Mouse (Mus musculus): ENCODE measurements around the gene Pxn. TPM values are rescaled to one million over a fixed set of nuclear protein-coding genes. Genes with fewer than 3 reads are reported as not detected.

Pxn gene
- 41.6 and 45.3 TPM in 2 replicates for polyA plus RNA-seq (2012; rRNA removed)

DNA sequence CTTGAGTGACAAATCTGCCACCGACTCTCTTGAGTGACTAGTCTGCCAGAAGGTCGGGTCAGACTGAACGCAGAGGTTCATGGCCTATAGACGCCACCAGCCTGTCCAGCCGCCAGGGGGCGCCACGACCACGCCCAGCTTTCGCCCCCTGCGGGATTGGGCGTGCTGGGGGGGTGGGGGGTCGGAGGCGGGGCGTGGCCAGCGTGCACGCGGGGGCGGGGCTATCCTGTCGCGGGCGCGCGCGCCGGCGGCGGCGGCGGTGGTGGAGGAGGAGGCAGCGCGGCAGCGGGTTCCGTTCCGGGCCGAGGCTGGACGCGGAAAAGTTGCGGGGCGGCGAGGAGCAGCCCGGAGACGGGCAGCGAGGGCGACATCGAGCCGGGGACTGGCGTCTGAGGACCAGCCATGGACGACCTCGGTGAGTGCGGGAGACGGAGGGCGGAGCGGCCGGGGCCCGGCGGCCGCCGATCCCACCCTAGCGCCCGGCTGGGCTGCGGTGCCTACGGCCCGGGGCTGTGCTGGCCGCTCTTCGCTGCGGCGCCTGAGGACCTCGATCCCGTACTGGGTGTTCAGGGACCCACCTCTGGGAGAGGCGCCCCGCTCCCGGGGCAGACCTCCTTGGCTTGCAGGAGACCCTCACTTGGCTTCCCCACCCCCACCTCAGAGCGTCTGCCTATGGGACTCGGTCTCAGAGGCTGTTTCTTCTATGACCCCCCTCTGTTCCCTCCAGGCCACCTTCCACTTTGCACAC is at the start of gene Pxn:
Pxn (plus strand) TSS at position 223 of the 748 bp plus-strand sequence.
- H3K4me3 ChIP-seq (ENCODE audit: insufficient read depth, low read length): peak within 1 kb of the TSS; percentile 64
- H3K27ac ChIP-seq (ENCODE audit: insufficient read depth, low read length): peak within 1 kb of the TSS; percentile 76
- H3K4me1 ChIP-seq (ENCODE audit: control insufficient read depth, insufficient read depth, low read length): peaks cover 1% of the 10 kb centered on the region; the same call in 1 of the 2 replicates
- TF ChIP-seq CTCF (IDR thresholded peaks at IDR 0.05; ENCODE audit: extremely low read depth, insufficient read depth, low read length) (peak; percentile 66), POLR2A (IDR thresholded peaks at IDR 0.05; ENCODE audit: extremely low read depth, insufficient read depth, low read length) (peak; percentile 47; the same call in 1 of the 2 replicates)

DNA sequence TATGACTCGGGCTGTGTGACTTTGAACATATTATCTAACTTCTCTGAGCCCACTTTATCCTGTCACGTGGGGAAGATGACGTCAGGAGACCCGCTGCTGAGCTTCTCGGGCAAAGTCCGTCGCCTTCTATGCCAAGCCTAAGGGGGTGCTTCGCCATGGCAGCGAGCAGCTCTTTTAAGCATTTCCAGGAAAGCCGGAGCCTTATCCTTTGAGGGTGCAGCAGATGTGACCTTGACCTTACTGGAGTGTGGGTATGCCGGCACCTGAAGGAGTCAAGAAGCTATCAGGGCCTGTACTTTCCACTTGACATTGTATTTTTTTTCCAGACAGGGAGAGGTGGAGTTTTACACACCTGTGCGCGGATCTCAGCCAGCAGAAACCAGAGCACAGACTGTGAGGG is 47.6 kb upstream of the Pxn start:
- no peak overlapping the region for H3K27ac ChIP-seq (ENCODE audit: insufficient read depth, low read length)
- H3K4me1 ChIP-seq (ENCODE audit: control insufficient read depth, insufficient read depth, low read length): no peaks in the 10 kb centered on the region
- TF ChIP-seq CTCF (IDR thresholded peaks at IDR 0.05; ENCODE audit: extremely low read depth, insufficient read depth, low read length) (no peak), POLR2A (IDR thresholded peaks at IDR 0.05; ENCODE audit: extremely low read depth, insufficient read depth, low read length) (no peak)
- no peak overlapping the region for H3K4me3 ChIP-seq (ENCODE audit: insufficient read depth, low read length)

GRCm38 (mm10) chr5:115464408-115465115 is 41.9 kb upstream of the Pxn start:
- Histone ChIP-seq H3K4me1 (ENCODE audit: control insufficient read depth, insufficient read depth, low read length) (no peaks in the 10 kb centered on the region), H3K27ac (ENCODE audit: insufficient read depth, low read length) (no peak overlapping the region), H3K4me3 (ENCODE audit: insufficient read depth, low read length) (no peak overlapping the region)
- TF ChIP-seq POLR2A (IDR thresholded peaks at IDR 0.05; ENCODE audit: extremely low read depth, insufficient read depth, low read length) (no peak), CTCF (IDR thresholded peaks at IDR 0.05; ENCODE audit: extremely low read depth, insufficient read depth, low read length) (no peak)

- no peak within 1 kb of the TSS for H3K27ac ChIP-seq (ENCODE audit: insufficient read depth, low read length)
- no peak within 1 kb of the TSS for H3K4me3 ChIP-seq (ENCODE audit: insufficient read depth, low read length)
- TF ChIP-seq CTCF (IDR thresholded peaks at IDR 0.05; ENCODE audit: extremely low read depth, insufficient read depth, low read length) (peak; percentile 15; the same call in 1 of the 2 replicates), POLR2A (IDR thresholded peaks at IDR 0.05; ENCODE audit: extremely low read depth, insufficient read depth, low read length) (no peak)
- no peaks in the 10 kb centered on the region for H3K4me1 ChIP-seq (ENCODE audit: control insufficient read depth, insufficient read depth, low read length)
These were observed 40.6 kb upstream of the Pxn start, which contains the start of gene Pla2g1b for GRCm38 (mm10) chr5:115465642-115466420. TSS of gene Pla2g1b (plus strand) at chr5:115466262.

DNA sequence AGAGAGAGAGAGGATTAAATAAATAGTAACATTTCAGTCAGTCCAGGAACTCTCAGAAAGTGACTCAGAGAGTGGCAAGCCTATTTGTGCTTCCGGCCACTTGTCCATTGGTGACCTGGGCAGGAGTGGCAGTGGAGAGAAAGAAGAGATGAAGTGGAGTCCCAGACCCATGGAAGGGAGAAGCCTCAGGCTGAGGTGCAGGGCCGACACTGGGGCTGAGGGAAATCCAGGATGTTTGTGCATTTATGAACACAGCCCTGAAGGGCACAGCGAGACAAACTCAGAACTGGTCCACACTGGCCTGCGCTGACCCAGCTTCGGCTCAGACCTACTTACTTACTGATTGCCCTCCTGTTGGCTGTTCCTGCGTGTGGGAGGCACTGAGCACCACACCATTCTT is 36.7 kb upstream of the Pxn start:
- H3K4me1 ChIP-seq (ENCODE audit: control insufficient read depth, insufficient read depth, low read length): no peaks in the 10 kb centered on the region
- H3K4me3 ChIP-seq (ENCODE audit: insufficient read depth, low read length): no peak overlapping the region
- TF ChIP-seq POLR2A (IDR thresholded peaks at IDR 0.05; ENCODE audit: extremely low read depth, insufficient read depth, low read length) (no peak), CTCF (IDR thresholded peaks at IDR 0.05; ENCODE audit: extremely low read depth, insufficient read depth, low read length) (no peak)
- no peak overlapping the region for H3K27ac ChIP-seq (ENCODE audit: insufficient read depth, low read length)

GRCm38 (mm10) chr5:115470766-115471531 is 35.5 kb upstream of the Pxn start:
- TF ChIP-seq CTCF (IDR thresholded peaks at IDR 0.05; ENCODE audit: extremely low read depth, insufficient read depth, low read length) (peak; percentile 91), POLR2A (IDR thresholded peaks at IDR 0.05; ENCODE audit: extremely low read depth, insufficient read depth, low read length) (no peak)
- no peak overlapping the region for H3K27ac ChIP-seq (ENCODE audit: insufficient read depth, low read length)
- no peak overlapping the region for H3K4me3 ChIP-seq (ENCODE audit: insufficient read depth, low read length)
- no peaks in the 10 kb centered on the region for H3K4me1 ChIP-seq (ENCODE audit: control insufficient read depth, insufficient read depth, low read length)

DNA sequence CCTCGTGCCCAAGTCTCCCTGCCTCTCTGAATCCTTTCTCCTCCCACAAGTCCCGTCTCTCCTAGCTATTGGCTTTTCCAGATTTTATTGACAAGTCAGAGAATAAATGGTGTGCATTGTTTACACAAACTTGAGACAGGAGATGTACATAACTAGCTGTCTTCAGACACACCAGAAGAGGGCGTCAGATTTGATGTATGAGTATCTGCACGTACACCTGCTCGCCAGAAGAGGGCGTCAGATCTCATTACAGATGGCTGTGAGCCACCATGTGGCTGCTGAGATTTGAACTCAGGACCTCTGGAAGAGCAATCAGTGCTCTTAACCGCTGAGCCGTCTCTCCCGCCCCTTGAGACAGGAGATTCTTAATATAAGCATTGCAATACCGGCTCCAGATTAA is 33.3 kb upstream of the Pxn start:
- TF ChIP-seq CTCF (IDR thresholded peaks at IDR 0.05; ENCODE audit: extremely low read depth, insufficient read depth, low read length) (no peak), POLR2A (IDR thresholded peaks at IDR 0.05; ENCODE audit: extremely low read depth, insufficient read depth, low read length) (no peak)
- Histone ChIP-seq H3K27ac (ENCODE audit: insufficient read depth, low read length) (no peak overlapping the region), H3K4me1 (ENCODE audit: control insufficient read depth, insufficient read depth, low read length) (no peaks in the 10 kb centered on the region), H3K4me3 (ENCODE audit: insufficient read depth, low read length) (no peak overlapping the region)

GRCm38 (mm10) chr5:115474174-115474828 is 32.2 kb upstream of the Pxn start:
- H3K27ac ChIP-seq (ENCODE audit: insufficient read depth, low read length): no peak overlapping the region
- no peak overlapping the region for H3K4me3 ChIP-seq (ENCODE audit: insufficient read depth, low read length)
- no peak for TF ChIP-seq POLR2A (IDR thresholded peaks at IDR 0.05; ENCODE audit: extremely low read depth, insufficient read depth, low read length)
- no peak for TF ChIP-seq CTCF (IDR thresholded peaks at IDR 0.05; ENCODE audit: extremely low read depth, insufficient read depth, low read length)
- H3K4me1 ChIP-seq (ENCODE audit: control insufficient read depth, insufficient read depth, low read length): no peaks in the 10 kb centered on the region

All from cortical plate, adult 2 months (tissue).